Mouse (Mus musculus) gastrocnemius, adult 2 months (tissue): Measurements from ENCODE around the gene Timeless. TPM values are rescaled to one million over a fixed set of nuclear protein-coding genes. Genes with fewer than 3 reads are reported as not detected.

Source experiments
- DNase-seq: peaks from one replicate; pipeline ENCODE4 v3.0.0; 2022
- H3K27ac ChIP-seq: fragments of 200-600 bp; 2 replicates; pipeline ENCODE4 v1.8.1; 2022; ENCODE audit warnings: mild to moderate bottlenecking
- H3K4me3 ChIP-seq: fragments of 200-600 bp; 2 replicates; pipeline ENCODE4 v1.8.1; 2022; ENCODE audit warnings: mild to moderate bottlenecking, moderate library complexity
- CTCF ChIP-seq: fragments of 200-600 bp; IDR thresholded peaks from 2 replicates; pipeline ENCODE4 v1.8.1; 2022; ENCODE audit warnings: antibody characterized with exemption, mild to moderate bottlenecking, moderate library complexity
- intact Hi-C: fragments of 180-260 bp; cut with DNase I; formaldehyde crosslinking; loops from one replicate; pipeline ENCODE4 v1.15.1; 2025
- total RNA-seq, 2 experiments: library from RNA; stranded (reverse); gene quantifications; 2 replicates each; pipeline ENCODE4 v1.2.3; 2021

Timeless gene
- total RNA-seq, 2 experiments from 2014 or later = 1.8 to 2.5 TPM

DNA sequence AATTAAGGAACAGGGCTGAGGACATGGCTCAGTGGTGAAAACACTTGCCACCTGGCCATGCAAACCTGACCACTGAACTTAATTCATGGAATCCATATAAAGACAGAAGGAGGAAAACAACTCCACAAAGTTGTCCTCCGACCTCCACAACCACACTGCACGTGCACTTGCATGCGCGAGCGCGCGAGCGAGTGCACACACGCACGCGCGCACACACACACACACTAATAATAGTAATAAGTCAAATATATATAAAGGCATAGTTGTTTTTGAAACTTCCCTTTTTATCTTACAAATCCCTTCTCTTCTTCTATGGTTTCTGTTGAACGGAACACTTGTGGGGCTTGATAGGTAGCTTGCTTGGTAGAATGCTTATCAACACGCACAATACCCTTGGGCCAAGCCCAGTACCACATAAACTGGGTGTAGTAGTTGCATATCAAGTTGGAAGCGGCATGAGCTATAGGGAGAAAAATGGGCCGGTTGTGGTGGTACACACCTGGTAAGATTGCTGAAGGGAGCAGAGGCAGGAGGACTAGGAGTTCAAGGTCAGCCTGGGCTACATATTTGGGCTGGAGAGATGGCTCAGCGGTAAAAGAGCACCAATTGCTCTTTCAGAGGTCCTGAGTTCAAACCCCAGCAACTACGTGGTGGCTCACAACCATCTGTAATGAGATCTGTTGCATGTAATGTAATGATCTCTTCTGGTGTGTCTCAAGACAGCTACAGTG, 13.3 kb upstream of the Timeless start:
- intact Hi-C loops = no loop called here
- Histone ChIP-seq H3K27ac (no peak overlapping the region), H3K4me3 (no peak overlapping the region)
- no peak for TF ChIP-seq CTCF
- no peak for DNase-seq

DNA sequence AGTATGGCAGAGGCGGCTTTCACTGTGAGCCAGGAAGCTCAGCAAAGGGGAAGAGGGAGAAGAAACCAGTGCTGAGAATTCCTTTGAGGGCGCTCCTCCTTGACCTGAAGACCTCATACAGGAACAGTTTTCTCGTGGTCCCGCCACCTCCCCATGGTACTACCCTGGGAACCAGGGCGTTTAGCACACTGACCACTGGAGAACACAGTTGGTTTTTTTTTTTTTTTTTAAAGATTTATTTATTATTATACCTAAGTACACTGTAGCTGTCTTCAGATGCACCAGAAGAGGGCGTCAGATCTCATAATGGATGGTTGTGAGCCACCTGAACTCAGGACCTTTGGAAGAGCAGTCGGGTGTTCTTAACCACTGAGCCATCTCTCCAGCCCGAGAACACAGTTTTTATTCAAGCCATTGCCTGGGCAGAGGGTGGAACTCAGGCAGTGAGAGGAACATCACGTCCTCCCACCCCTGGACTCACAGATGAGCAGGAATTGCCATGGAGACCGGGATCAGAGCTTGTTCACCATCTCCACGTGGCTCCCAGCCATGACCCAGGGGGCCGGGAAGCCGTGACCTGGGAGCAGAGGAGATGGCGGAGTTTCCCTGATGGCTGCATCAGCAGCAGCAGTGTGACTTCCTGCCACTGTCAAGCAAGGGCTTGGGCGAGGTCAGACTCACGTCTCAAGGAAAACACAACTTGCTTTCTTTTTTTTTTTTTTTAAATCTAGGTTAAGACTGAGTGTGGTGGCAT, 10.2 kb upstream of the Timeless start:
- no peak overlapping the region for H3K4me3 ChIP-seq
- no peak overlapping the region for H3K27ac ChIP-seq
- intact Hi-C loops = no loop called here
- TF ChIP-seq CTCF = peak; percentile 24; the same call in 1 of the 2 replicates
- DNase-seq = no peak

DNA sequence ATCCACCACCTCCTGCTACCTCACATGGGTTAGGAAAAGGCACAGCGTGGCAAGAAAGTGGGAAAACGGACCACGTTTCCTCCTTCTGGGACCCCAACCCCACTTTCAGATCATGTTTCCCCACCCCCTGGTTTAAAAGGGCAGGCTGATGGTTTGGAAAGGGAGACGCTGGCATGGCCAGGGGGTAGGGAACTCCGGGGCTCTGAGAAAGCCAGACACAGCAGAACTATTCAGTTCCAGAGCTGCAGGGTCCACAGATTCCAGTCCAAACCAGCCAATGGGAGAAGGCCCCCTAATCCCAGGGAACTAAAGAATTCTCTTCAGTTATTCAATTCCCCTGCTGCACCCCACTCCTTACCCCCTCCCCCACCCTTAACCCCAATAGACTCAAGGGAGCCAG, 6.8 kb upstream of the Timeless start:
- Histone ChIP-seq H3K27ac (no peak overlapping the region), H3K4me3 (no peak overlapping the region)
- intact Hi-C loops = no loop called here
- no peak for DNase-seq
- TF ChIP-seq CTCF = no peak

DNA sequence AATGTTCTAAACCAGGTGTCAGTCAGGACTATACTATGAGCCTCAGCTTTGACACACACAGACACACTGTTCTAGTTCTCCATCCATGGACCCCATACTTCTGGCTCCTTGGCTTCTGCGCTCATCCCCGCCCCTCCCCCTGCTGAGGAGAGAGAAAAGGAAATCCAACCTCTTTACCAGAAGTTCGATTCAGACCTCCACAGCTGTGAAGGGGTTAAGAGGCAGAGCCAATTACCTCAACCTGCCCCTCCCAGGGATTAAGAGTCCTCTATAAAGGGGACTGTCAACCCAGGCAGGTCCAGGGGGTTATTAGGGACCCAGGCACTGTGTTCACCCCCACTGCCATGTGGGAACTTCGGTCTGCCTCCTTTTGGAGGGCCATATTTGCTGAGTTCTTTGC, 6.3 kb upstream of the Timeless start, which contains the start of gene Mip:
Gene Mip (plus strand): TSS at position 301 of the 400 bp plus-strand sequence.
- no peak for DNase-seq
- Histone ChIP-seq H3K27ac (no peak within 1 kb of the TSS), H3K4me3 (no peak within 1 kb of the TSS)
- intact Hi-C loops = no loop called here
- no peak for TF ChIP-seq CTCF

DNA sequence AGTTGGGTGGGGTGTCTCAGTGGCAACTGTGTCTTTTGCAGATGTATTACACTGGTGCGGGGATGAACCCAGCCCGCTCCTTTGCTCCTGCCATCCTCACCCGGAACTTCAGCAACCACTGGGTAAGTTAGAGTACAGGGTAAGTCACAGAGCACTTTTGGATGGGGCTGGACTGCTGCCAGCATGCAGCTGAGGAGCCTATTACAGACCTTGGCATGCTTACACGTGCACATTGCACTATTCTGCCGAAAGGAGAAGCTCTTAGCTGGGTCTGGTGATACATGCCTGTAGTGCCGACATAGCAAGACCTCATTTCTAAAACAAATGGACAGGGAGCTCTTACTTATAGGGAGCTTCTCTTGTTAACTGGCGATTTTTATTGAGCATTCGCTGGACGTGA, 4.3 kb upstream of the Timeless start:
- no peak for DNase-seq
- no peak overlapping the region for H3K27ac ChIP-seq
- intact Hi-C loops = no loop called here
- no peak overlapping the region for H3K4me3 ChIP-seq
- no peak for TF ChIP-seq CTCF

DNA sequence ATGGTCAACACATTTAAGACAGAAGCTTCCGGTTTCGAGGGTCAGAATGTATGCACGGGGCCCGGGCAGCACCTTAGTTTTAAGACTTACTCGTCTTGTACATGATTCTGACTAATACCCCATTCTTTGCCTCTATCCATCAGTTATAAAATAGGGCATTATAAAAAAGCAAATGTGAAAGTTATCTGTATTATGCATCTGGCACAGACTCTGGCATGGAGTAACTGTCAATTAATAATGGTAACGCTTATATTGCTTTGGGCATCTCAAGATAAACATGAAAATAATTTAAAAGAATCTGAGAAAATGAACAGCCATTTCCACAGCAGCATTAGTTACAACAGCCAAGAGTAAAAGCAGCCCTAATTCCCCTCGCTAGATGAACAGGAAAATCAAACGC, 3.9 kb upstream of the Timeless start:
- Histone ChIP-seq H3K4me3 (no peak overlapping the region), H3K27ac (no peak overlapping the region)
- no peak for TF ChIP-seq CTCF
- intact Hi-C loops = no loop called here
- DNase-seq = no peak

DNA sequence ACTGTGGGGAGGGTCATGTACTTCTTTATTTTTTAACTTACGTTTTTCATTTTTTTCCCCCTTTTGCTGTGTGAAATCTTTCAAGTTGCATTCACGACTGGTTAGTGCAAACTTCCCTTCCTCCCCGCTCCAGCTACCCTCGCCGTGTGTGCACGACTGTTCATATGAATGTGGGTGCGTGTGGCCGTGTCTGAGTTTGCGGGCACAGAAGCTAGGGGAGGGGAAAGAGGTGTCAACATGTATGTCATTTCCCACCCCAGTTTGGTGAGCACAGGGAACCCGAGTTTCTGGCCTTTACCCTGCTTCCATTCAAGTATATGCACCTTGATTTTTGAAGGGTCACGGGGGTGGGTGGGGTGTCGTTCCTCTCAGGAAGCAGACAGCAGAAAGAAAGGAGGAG, 1.3 kb upstream of the Timeless start:
- H3K27ac ChIP-seq = no peak overlapping the region
- no peak overlapping the region for H3K4me3 ChIP-seq
- TF ChIP-seq CTCF = no peak
- no peak for DNase-seq
- intact Hi-C loops = loop anchor here (5.0 kb wide), 1 partner anchor 42 kb away; the partner anchor contains the start of gene Stat2

DNA sequence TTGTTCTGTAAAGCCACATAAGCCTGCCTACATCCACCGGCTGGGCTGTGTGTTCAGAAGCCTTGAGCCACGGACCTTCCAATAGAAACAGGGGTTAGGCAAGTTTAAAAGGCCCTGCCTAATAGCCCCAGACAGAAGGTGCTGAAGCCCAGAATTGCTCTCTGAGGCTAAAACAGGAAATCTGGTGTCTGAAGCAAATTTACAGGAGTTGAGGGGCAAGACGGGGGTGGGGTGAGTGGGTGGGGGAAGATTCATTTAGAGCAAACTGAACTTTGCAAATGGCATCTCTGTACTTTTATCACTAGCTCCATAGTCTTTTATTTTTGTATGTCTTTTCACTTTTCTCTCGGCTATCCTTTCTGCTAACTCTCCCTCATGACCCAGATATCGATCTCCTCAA, 719 bp upstream of the Timeless start:
- intact Hi-C loops = loop anchor here (5.0 kb wide), 1 partner anchor 41 kb away; the partner anchor contains the start of gene Stat2
- H3K27ac ChIP-seq = peak overlapping the region; percentile 95

DNA sequence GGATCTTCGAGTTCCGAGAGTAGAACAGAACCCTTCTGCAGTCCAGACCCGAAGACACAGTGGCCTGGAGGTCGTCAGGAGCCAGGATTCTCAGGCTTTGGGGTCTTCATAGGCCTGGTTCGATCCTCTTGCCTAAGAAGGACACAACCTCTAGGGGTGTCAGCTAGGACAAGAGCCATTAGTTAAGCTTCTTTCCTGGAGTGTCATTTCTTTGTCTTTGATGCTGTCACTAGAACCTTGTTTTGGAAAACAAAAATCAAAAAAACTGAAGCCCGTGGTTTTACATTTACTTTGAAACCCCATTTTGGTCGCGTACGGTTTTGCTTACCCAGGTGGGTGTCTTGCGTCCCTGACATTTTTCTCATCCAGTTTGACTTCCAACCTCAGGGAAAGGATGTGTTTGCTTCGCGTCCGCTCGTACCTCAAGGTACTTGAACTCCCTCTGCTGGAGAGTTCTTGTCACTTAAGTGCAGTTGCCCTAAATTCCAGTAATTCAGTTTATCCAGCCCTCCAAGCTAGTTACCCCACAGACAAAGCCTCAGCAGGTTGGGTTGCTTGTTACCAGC, 638 bp downstream of the Timeless start:
- peak; percentile 42 for DNase-seq
- TF ChIP-seq CTCF = peak; percentile 81
- peak overlapping the region; percentile 95 for H3K27ac ChIP-seq
- intact Hi-C loops = loop anchor here (2.0 to 5.0 kb wide), 2 partner anchors 20 to 40 kb away; partner anchors contain the start of gene Stat2
- peak overlapping the region; percentile 82 for H3K4me3 ChIP-seq

More for the DNA sequence above, 719 bp upstream of the Timeless start:
- no peak for DNase-seq
- H3K4me3 ChIP-seq = peak overlapping the region; percentile 82
- no peak for TF ChIP-seq CTCF

DNA sequence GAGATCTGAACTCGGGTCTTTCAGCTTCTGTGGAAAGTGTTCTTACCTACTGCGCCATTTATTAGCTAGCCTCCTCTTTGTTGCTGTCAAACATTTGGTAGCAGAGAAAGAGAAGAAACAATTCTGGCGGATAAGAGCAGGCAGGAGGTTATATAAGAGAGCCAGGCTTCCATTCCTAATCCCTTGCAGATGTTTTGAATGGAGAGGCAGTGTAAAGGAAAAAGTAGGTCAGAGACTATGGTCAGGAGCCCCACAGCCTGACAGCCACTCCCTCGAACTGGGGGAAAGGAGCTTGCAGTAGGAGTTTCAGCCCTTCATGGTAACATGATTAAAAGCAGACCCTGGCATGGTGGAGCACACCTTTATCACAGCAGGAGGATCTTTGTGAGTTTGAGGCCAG, 4.5 kb downstream of the Timeless start:
- Histone ChIP-seq H3K27ac (no peak overlapping the region; the same call in 1 of the 2 replicates), H3K4me3 (no peak overlapping the region)
- no peak for TF ChIP-seq CTCF
- DNase-seq = no peak
- intact Hi-C loops = no loop called here

DNA sequence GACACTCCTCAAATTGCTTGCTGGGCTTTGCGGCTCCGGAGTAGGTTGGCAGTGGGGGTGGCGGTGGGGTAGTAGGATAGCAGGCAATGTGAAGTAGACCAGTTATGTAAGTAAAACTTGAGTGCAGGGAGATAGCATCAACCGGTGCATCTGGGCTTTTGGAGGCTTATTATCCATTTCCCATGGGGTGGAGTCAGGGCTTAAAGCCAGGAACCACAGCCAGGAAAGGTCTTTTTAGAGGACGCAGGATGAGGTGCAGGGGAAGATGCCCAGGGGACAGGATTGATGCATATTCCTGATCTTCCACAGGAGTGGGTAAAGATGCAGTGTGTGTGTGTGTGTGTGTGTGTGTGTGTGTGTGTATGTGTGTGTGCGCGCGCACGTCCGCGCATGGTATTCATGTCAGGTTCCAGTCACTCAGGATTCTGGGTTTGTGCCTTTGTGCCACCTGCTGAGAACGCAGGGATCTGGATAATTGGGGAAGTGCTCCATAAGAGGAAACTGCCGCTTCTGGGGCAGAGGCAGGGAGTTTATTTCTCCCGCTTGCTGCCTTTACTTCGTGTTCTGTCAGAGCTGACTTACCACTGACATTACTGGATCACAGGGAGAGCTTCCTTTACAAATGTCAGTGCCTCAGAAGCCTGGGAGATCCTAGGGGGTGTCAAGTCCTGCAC, 6.1 kb downstream of the Timeless start:
- intact Hi-C loops = no loop called here
- TF ChIP-seq CTCF = no peak
- peak; percentile 52 for DNase-seq
- Histone ChIP-seq H3K4me3 (no peak overlapping the region), H3K27ac (peak overlapping the region; percentile 35; the same call in 1 of the 2 replicates)

DNA sequence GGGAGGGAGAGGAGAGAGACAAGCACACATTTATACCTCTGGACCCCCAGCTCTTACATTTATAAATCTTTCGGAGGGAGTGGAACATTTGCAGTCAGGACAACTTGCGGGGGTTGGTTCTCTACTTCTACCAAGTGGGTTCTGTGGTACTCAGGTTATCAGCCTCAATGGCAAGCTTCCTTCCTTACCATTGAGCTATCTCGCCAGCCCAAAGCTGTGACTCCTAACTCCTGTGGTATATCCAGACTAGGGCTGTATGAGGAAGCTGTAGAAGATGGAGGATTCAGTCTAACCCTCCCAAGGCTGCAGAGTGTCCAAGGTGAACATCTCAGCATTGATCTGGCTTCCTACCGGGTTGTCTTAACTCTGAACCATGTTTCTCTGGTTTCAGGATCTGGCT, 7.3 kb downstream of the Timeless start:
- TF ChIP-seq CTCF = no peak
- DNase-seq = no peak
- intact Hi-C loops = no loop called here
- Histone ChIP-seq H3K4me3 (no peak overlapping the region), H3K27ac (no peak overlapping the region)

DNA sequence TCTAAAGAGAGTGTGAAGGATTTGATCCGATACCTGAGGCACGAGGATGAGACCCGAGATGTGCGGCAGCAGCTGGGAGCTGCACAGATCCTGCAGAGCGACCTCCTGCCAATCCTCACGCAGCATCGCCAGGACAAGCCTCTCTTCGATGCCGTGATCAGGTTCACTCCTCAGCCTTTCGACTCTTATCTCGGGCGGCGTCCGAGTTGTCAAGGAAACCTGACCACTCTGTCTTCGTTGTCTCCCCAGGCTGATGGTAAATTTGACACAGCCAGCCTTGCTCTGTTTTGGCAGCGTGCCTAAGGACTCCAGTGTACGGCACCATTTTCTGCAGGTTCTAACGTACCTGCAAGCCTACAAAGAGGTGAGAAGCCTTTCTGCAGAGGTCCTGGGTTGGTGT, 8.3 kb downstream of the Timeless start:
- intact Hi-C loops = no loop called here
- no peak overlapping the region for H3K27ac ChIP-seq
- H3K4me3 ChIP-seq = no peak overlapping the region
- TF ChIP-seq CTCF = no peak
- DNase-seq = no peak
